Mouse (Mus musculus) liver, embryonic 13.5 days (tissue): ENCODE data around the gene Phlpp2. TPM values are rescaled to one million over a fixed set of nuclear protein-coding genes. Genes with fewer than 3 reads are reported as not detected.
A peak's percentile ranks its signal among the peaks of the same experiment; 100 is the strongest.

Experiments
- ATAC-seq: fragments of 200-750 bp; cut with Nextera tagmentation; 2 replicates; pipeline ENCODE4 v1.8.0; 2017; ENCODE audit warnings: low read depth, mild to moderate bottlenecking, moderate number of reproducible peaks, moderate library complexity
- DNase-seq: peaks from one replicate; pipeline ENCODE4 v3.0.0; 2022
- H3K27ac ChIP-seq: fragments of 300-500 bp; sonication (generic); 2 replicates; pipeline ENCODE4 v1.5.1; 2015; ENCODE audit warnings: moderate library complexity, mild to moderate bottlenecking, inconsistent platforms
- H3K27me3 ChIP-seq: fragments of 300-500 bp; sonication (generic); 2 replicates; pipeline ENCODE4 v1.6.1; 2015; ENCODE audit warnings: mild to moderate bottlenecking, inconsistent platforms
- H3K36me3 ChIP-seq: fragments of 300-500 bp; sonication (generic); 2 replicates; pipeline ENCODE4 v1.6.1; 2015; ENCODE audit warnings: mild to moderate bottlenecking, inconsistent platforms
- H3K4me1 ChIP-seq: fragments of 300-500 bp; sonication (generic); replicated peaks from 2 replicates; pipeline ENCODE4 v1.6.1; 2015; ENCODE audit warnings: inconsistent platforms
- H3K4me2 ChIP-seq: fragments of 300-500 bp; sonication (generic); 2 replicates; pipeline ENCODE4 v1.6.1; 2015; ENCODE audit warnings: inconsistent platforms, mild to moderate bottlenecking, moderate library complexity
- H3K4me3 ChIP-seq: fragments of 300-500 bp; sonication (generic); replicated peaks from 2 replicates; pipeline ENCODE4 v1.5.1; 2015; ENCODE audit warnings: mild to moderate bottlenecking, inconsistent platforms
- H3K9ac ChIP-seq: fragments of 300-500 bp; sonication (generic); 2 replicates; pipeline ENCODE4 v1.6.1; 2015; ENCODE audit warnings: mild to moderate bottlenecking, inconsistent platforms
- H3K9me3 ChIP-seq: fragments of 300-500 bp; sonication (generic); replicated peaks from 2 replicates; pipeline ENCODE4 v1.6.1; 2016; ENCODE audit warnings: inconsistent platforms
- WGBS: fragments of 180-500 bp; shearing (Covaris S2); methylation state at CpG from one replicate; pipeline ENCODE4 v1.1.7; 2015; ENCODE audit not compliant: insufficient replicate concordance; 5-methylcytosine and 5-hydroxymethylcytosine counted together
- polyA plus RNA-seq: library from polyadenylated mRNA; unstranded; fragments of >200 nt; fragmentation: Nextera tagmentation; extraction: Ambion mirVana; gene quantifications from 2 replicates; pipeline ENCODE4 v1.2.1, GENCODE M21; 2015

The Phlpp2 gene
- polyA plus RNA-seq, 1 experiment from 2014 or later = 2.7 TPM

DNA sequence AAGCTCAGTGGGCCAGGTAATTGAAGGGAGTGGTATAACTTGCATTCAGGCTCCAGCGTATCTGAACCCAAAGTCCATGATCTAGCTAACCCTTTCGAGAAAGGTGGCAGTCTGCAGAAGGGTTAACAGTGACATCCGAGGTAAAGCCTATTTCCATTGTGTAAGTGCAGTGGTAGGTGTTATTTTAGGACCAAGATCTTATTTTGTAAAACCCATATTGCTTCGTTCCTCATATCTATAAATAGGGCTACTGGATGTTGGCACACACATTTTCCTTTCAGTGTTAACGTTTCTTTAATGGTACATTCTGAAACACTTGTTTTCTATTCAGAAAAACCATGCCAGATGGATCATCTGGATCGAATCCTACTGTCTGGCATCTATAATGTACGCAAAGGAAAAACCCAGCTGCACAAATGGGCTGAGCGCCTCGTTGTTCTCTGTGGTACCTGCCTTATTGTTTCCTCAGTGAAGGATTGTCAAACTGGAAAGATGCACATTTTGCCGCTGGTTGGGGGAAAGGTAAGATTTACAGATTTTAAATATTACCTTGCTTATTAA is 35.6 kb downstream of the Phlpp2 start:
- ATAC-seq (no peak), DNase-seq (no peak)
- Histone ChIP-seq H3K4me2 (no peak overlapping the region), H3K27ac (no peak overlapping the region), H3K9me3 (no peaks in the 10 kb centered on the region), H3K4me3 (no peak overlapping the region), H3K36me3 (peaks cover 62% of the 10 kb centered on the region), H3K4me1 (no peaks in the 10 kb centered on the region), H3K9ac (no peak overlapping the region), H3K27me3 (no peaks in the 10 kb centered on the region)
- 73% methylated on average over 10 of the region's 10 CpGs for WGBS

DNA sequence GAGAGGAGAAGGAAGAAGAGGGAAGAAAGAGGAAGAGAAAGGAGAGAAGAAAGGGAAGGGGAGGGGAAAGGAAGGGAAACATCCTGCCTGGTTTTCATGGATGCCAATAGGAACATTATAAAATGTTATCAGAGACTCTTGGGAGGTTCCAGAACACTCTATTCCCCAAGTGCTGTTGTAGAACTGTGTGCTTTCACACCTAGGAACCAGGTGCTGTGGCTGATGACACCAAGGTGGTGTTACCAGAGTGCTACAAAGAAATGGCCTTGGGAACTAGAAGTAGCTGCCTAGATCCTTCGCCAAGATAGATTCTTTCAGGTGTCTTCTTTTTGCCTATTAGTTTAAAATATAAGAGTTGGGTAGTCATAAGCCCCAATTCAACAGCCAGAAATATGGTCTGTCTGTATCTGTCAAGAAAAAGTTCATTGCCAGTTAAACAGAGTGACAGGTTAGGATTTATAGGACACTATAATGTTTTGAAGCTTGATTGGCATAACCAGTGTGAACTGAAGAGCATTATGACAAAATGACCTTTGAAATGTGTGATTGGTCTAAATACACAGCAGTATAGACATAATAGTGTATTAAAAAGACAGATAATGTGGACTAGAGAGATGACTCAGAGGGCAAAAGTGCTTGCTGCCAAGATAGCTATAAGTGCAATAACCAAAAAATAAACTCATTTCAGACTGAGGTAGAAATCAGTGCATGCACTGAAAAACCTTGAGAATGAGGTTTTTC is 36.8 kb downstream of the Phlpp2 start:
- DNase-seq = no peak
- Histone ChIP-seq H3K27ac (no peak overlapping the region), H3K9me3 (no peaks in the 10 kb centered on the region), H3K4me3 (no peak overlapping the region), H3K4me1 (no peaks in the 10 kb centered on the region), H3K9ac (no peak overlapping the region), H3K36me3 (peaks cover 67% of the 10 kb centered on the region), H3K4me2 (no peak overlapping the region), H3K27me3 (no peaks in the 10 kb centered on the region)
- no peak for ATAC-seq
- WGBS = 86% methylated on average over 1 of the region's 1 CpGs

- Histone ChIP-seq H3K27ac (no peak overlapping the region), H3K4me1 (no peaks in the 10 kb centered on the region), H3K9me3 (no peaks in the 10 kb centered on the region), H3K36me3 (peaks cover 64% of the 10 kb centered on the region), H3K9ac (no peak overlapping the region), H3K27me3 (no peaks in the 10 kb centered on the region), H3K4me2 (no peak overlapping the region), H3K4me3 (no peak overlapping the region)
- no peak for DNase-seq
- ATAC-seq = no peak
- WGBS = 92% methylated on average over 3 of the region's 3 CpGs
These were observed 38.6 kb downstream of the Phlpp2 start for GRCm38 (mm10) chr8:109906907-109907306.

DNA sequence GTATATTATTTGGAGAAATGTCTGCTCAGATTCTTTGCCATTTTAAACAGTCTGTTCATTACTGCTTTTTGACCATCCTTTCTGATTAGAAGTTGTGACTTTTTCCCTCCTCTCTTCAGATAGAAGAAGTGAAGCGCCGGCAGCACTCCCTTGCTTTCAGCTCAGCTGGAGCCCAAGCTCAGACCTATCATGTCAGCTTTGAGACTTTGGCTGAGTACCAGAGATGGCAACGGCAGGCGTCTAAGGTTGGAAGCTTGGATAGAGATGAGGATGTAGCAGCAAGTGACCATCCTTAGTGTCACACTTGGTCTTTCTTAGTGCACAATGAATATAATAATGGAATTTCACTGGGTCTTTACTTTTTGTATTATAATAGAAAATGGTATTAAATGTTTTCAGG is 39.0 kb downstream of the Phlpp2 start:
- Histone ChIP-seq H3K4me3 (no peak overlapping the region), H3K4me1 (no peaks in the 10 kb centered on the region), H3K27ac (no peak overlapping the region), H3K9ac (no peak overlapping the region), H3K9me3 (no peaks in the 10 kb centered on the region), H3K4me2 (no peak overlapping the region), H3K36me3 (peaks cover 64% of the 10 kb centered on the region), H3K27me3 (no peaks in the 10 kb centered on the region)
- no peak for ATAC-seq
- WGBS = 90% methylated on average over 4 of the region's 4 CpGs
- DNase-seq = no peak

DNA sequence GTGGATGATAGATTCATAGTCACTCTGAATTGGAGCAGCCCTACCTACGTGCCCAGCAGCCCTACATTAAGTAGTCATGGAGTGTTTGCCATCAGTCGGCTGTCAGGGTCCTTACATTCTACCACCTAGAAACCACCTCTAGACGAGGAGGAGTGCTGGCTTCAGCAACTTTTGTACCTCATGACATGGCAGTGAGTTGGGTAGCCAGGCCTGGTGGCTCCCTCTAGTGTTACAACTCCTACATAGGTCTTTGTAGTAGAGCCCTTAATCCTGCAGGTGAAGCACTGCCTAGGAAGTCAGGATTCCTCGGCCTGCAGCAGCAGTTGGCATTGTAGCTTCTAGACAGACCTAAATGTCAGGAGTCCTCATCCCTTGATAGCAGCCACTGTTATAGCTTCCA is 48.9 kb downstream of the Phlpp2 start:
- Histone ChIP-seq H3K27me3 (no peaks in the 10 kb centered on the region), H3K9ac (no peak overlapping the region), H3K36me3 (peaks cover 88% of the 10 kb centered on the region), H3K4me3 (no peak overlapping the region), H3K9me3 (no peaks in the 10 kb centered on the region), H3K4me1 (no peaks in the 10 kb centered on the region), H3K27ac (no peak overlapping the region), H3K4me2 (no peak overlapping the region)
- DNase-seq (peak; percentile 34), ATAC-seq (peak; percentile 73)
- WGBS = 46% methylated on average over 4 of the region's 4 CpGs

- no peaks in the 10 kb centered on the region for H3K9me3 ChIP-seq
- 87% methylated on average over 8 of the region's 8 CpGs for WGBS
- H3K36me3 ChIP-seq = peaks cover 84% of the 10 kb centered on the region
- no peaks in the 10 kb centered on the region for H3K4me1 ChIP-seq
- no peak for DNase-seq
- H3K4me3 ChIP-seq = no peak overlapping the region
- ATAC-seq = no peak
- no peak overlapping the region for H3K9ac ChIP-seq
- no peaks in the 10 kb centered on the region for H3K27me3 ChIP-seq
- no peak overlapping the region for H3K27ac ChIP-seq
- no peak overlapping the region for H3K4me2 ChIP-seq
These were observed 52.4 kb downstream of the Phlpp2 start for GRCm38 (mm10) chr8:109920406-109921390.

DNA sequence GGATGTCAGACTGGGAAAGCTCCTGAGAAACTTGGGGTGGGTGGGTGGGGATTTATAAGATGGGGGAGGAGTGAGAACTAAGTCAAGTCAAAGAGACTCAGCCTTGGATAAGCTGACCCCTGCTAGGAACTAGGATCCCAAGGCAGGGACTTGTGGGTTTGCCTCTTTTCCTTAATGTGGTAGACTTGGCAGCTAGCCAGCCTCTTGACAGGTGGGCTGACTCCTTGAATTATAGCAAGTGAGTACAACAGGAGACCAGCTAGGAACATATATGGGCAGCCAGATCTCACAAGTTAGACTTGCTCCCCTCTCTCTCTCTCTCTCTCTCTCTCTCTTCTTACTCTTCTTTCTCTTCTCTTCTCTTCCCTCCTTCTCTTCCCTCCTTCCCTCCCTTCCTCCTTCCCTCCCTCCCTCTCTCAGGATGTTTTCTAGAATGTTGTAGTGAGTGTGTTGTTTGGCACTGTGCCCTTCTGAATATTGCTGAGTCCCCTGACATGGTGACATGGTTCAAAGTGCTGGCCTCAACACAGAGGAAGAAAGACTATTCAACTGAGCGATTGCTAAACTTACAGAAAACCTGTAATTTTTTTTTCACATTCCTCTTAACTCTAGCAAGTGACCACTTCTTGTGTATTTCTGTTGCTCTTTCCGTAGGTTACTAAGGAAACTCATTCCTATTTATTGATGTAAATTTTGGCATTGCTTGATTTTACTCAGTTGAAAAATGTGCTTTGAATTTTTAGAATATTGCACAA is 73.4 kb downstream of the Phlpp2 start:
- Histone ChIP-seq H3K4me1 (peaks cover 10% of the 10 kb centered on the region), H3K9ac (no peak overlapping the region), H3K27ac (no peak overlapping the region), H3K4me2 (no peak overlapping the region), H3K27me3 (peaks cover 9% of the 10 kb centered on the region), H3K4me3 (no peak overlapping the region), H3K36me3 (peaks cover 59% of the 10 kb centered on the region), H3K9me3 (no peaks in the 10 kb centered on the region)
- WGBS = 75% methylated on average over 2 of the region's 2 CpGs
- no peak for ATAC-seq
- DNase-seq = no peak

DNA sequence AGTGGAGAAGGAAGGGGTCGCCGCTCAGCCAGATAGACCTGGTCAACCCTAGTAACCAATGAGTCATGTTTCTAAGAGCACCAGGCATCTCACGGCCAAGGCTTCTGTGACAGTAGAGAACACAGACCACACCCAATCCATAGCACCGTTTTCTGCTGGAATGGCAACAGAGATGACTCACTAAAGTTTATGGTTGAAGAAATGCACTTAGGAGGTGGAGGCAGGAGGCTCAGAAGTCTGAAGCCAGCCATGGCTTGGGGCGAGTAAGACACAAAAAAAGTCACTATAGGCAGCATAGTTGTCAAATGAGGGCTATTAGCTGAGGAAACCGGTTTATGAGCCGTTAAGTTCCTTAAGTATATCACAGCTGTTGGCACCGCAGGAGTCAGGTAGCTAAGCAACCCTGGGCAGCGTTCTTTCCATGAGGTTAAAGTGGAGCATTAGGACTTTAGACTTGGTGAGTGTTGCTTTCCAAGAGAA is 76.9 kb downstream of the Phlpp2 start:
- Histone ChIP-seq H3K27ac (no peak overlapping the region), H3K4me1 (peaks cover 10% of the 10 kb centered on the region), H3K4me2 (no peak overlapping the region), H3K4me3 (no peak overlapping the region), H3K9ac (no peak overlapping the region), H3K9me3 (no peaks in the 10 kb centered on the region), H3K36me3 (peaks cover 32% of the 10 kb centered on the region), H3K27me3 (peaks cover 42% of the 10 kb centered on the region)
- ATAC-seq (no peak), DNase-seq (no peak)
- WGBS = 57% methylated on average over 9 of the region's 9 CpGs

- H3K9ac ChIP-seq = no peak overlapping the region
- H3K27me3 ChIP-seq = peaks cover 42% of the 10 kb centered on the region
- H3K36me3 ChIP-seq = peaks cover 27% of the 10 kb centered on the region
- H3K4me1 ChIP-seq = peaks cover 10% of the 10 kb centered on the region
- 75% methylated on average over 7 of the region's 7 CpGs for WGBS
- no peak overlapping the region for H3K4me3 ChIP-seq
- DNase-seq = no peak
- no peak overlapping the region for H3K27ac ChIP-seq
- no peak for ATAC-seq
- no peaks in the 10 kb centered on the region for H3K9me3 ChIP-seq
- no peak overlapping the region for H3K4me2 ChIP-seq
These were observed 77.4 kb downstream of the Phlpp2 start for GRCm38 (mm10) chr8:109945694-109946093.

- 75% methylated on average over 7 of the region's 7 CpGs for WGBS
- H3K4me2 ChIP-seq = no peak overlapping the region
- H3K36me3 ChIP-seq = peaks cover 21% of the 10 kb centered on the region
- no peak overlapping the region for H3K27ac ChIP-seq
- peaks cover 46% of the 10 kb centered on the region for H3K27me3 ChIP-seq
- ATAC-seq (no peak), DNase-seq (no peak)
- no peak overlapping the region for H3K4me3 ChIP-seq
- H3K4me1 ChIP-seq = peaks cover 10% of the 10 kb centered on the region
- H3K9me3 ChIP-seq = no peaks in the 10 kb centered on the region
- H3K9ac ChIP-seq = no peak overlapping the region
These were observed 77.9 kb downstream of the Phlpp2 start for GRCm38 (mm10) chr8:109946272-109946671.
